Mouse (Mus musculus) thymus, adult 2 months (tissue): ENCODE results near the gene Wdcp.
A peak's percentile ranks its signal among the peaks of the same experiment; 100 is the strongest.

Experiments
- CTCF ChIP-seq: fragments of 200-500 bp; IDR thresholded peaks from 2 replicates; pipeline ENCODE4 v1.5.1; 2012; ENCODE audit warnings: mild to moderate bottlenecking, control low read depth, low read length, moderate library complexity, borderline replicate concordance; ENCODE audit not compliant: control insufficient read depth, poor library complexity, insufficient read depth; ENCODE audit errors: extremely low read depth
- POLR2A ChIP-seq: fragments of 200-500 bp; IDR thresholded peaks from 2 replicates; pipeline ENCODE4 v1.6.1; 2012; ENCODE audit warnings: mild to moderate bottlenecking, low read length, control low read depth, moderate library complexity; ENCODE audit not compliant: control insufficient read depth, poor library complexity, insufficient read depth; ENCODE audit errors: extremely low read depth

DNA sequence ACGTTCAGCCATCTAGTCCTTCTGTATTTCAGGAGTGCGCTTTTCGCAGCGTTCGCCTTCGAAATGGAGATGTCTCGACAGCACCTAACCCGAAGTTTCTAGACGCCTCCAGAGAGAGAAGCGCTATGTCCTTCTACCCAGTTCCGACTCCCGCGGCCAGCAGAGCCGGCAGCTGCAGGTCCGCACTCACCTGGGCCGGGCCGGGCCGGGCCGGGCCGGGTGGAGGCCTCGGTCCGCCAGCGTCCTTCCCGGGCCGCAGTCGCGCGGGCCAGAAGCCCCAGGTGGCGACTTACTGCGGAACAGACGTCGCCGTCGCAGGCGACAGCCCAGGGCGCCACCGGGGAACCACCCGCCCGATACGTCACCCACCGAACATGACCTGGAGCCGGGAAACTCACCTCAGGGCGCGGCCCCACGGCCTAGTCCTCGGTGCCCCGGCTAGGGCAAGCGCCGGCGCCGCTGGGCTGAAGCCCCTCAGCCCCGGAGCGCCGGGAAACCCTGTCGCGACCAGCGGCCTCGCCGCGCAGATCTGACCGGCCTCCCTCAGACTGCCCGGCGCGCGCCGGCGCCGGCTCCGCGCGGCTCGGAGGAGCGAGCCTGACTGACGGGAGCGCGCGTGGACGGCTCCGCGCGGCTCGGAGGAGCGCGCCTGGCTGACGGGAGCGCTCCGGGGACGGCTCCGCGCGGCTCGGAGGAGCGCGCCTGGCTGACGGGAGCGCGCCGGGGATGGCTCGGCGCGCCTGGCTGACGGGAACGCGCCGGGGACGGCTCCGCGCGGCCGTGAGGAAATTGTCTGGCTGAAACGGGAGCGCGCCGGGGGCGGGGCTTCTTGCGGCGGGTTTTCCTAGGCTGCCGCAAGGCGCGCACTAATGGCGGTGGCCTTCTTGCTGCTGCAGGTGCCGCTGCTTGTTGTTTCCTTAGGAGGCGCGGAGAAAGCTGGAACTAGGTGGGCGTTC is 64.1 kb downstream of the Wdcp start, which contains the start of gene Ubxn2a:
- TF ChIP-seq POLR2A (peak; percentile 88), CTCF (peak; percentile 52)
